Mouse (Mus musculus): ENCODE data around the gene Sim2.

The Sim2 gene

DNA sequence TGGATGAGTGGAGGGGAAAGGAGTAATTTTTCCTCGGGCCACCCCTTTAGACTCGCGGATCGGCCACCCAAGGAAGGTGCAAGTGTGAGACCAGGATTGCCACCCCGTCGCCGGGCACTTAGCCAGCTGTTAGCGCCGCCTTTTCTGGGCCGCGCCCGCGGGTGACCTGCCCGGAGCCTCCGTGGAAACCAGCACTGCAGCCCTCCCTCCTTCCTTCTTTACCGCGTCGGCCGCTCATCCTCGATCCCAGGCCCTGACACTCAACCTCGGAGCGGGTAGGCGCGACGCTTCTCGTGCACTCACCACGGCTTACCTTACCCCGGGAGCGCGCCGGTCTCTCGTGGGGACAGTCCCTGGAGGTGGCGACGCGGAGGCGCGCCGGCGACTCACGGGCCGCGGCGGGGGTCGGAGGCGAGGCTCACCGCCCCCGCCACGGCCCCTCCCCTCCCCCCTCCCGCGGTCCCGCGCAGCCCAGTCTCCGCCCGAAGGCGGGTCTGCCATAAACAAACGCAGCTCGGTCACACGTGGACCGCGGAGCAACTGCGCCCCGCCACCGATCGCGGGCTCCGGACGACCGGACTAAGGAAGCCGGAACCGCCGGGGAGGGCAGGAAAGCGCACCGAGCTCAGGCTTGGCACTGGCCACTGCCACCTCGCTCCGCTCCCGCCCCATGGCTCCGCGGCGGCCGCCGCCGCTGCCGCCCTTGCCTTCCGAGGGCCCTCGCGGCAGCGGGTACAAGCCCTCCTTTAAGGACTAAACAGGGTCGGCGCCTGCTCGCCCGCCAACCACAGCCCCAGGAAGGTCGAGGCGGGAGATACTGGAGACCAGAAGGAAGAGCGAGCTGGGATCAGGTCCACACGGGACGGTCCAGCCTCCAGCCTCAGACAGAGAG lies at the start of gene Sim2:
Gene Sim2, plus strand, starts transcription at position 221 of the 892 bp plus-strand sequence.
- DNase-seq (ENCODE audit: low read depth), result no peak

DNA sequence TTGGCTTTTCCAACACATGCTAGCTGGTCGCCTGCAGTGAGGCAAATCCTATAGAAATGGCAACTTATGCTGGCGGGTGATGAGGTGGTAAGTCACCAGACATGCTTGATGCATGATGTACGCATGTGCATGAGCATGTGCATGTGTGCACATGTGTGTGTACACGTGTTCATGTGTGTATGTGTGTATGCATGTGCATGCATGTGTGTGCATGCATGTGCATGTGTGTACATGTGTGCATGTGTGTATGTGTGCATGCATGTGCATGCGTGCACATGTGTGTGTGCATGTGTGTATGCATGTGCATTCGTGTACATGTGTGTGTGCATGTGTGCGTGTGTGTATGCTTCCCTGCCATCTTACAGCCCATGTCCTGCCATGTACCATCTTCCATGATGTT lies 47.5 kb upstream of the Sim2 start:
- DNase-seq (ENCODE audit: low read depth), result no peak

DNA sequence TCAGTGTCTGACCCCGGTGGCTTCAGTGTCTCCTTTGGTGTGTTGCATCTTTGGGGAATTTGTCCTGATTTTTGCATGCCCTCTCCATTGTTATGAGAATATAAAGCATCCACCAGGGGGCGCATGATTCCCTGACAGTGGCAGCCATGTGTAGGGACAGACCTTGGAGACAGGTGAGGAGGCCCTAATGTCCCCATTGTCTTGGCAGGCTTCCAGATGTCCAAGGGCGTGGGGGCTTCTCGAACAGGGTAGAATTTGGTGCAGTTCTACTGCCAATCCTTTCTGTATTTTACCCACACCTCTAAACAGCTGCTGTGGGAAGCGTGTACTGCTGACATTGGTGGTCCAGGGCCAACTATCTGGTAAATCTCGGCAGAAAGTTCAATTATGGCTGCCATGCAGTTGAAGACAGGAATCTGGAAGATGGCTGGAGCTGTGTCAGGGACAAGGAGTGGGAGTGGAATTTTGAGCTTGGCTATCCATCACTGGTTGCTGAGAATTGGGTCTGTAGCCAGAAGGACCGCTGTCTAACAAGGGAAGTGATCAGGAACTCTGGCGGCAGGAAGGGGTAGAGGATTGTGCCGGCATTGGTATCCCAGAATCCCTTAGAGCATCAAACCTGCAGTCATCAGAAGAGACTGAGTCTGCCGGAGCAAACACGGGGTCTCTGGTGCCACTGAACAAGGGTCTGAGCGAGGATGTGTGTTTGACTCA lies 46.3 kb upstream of the Sim2 start:
- DNase-seq (ENCODE audit: low read depth), result peak; percentile 53

DNA sequence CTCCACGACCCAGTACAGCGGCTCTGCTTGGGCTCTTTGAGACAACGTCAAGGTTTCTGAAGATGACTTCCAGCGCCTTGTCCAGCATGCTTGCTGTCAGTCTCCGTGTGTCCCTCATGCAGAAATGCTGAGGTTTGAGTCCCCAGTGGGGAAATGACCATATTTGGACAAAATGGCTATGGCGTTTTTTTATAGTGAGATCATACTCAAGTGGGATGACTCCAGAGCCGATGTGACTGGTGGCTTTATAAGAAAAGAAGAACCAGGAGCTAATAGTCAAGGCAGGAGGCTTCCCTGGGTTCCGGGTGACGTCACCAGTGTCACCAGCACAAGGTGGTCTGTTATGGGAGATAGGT lies 45.8 kb upstream of the Sim2 start:
- DNase-seq (ENCODE audit: low read depth), result no peak

DNA sequence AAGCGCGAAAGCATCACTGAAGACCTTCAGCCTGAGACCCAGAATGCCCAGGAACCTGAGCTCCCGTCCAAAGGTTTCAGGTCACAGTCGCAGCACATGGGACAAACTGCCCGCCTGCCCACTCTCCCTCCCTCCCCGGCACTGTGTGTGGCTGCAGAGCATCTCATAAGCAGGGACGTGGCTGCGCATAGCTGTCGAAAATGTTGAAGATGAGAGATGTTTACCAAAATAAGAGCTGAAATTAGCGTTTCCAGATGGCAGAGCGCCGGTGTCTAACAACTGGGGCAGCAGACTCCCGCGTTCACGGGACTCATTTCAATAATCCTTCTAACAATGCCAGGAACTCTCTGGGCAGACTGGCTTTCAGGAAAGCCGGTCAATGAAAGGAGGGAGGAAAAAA lies 44.2 kb upstream of the Sim2 start:
- DNase-seq (ENCODE audit: low read depth), result no peak

DNA sequence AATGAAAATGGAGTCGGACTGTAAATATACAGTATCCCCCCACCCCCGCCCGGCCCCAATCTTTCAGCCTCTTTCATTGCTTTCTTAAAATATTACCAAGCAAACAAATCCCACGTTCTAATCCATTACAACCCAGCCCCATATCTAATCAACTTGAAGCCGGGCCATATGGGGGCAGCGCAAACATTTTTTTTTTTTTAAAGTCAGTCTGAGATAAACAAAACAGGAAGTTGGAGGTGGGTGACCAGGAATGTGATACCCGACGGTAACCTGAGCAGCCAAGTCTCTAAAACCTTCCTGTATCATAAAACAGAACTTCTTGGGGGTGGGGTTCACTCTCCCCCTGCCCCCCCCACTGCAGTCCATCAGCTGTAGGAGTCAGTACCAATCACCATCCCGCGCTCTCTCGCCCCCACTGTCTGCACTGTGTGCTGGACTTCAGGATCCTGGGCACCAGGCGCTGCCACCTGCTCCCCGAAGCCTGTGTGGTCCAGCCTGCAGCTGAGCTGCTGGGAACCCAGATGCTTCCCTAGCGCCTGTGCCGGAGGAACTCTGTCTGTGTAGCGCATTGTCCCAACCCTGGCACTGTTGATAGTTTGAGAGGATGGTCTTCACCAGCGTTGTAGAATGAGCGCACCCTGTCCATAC lies 43.5 kb upstream of the Sim2 start:
- peak; percentile 43 for DNase-seq (ENCODE audit: low read depth)

DNA sequence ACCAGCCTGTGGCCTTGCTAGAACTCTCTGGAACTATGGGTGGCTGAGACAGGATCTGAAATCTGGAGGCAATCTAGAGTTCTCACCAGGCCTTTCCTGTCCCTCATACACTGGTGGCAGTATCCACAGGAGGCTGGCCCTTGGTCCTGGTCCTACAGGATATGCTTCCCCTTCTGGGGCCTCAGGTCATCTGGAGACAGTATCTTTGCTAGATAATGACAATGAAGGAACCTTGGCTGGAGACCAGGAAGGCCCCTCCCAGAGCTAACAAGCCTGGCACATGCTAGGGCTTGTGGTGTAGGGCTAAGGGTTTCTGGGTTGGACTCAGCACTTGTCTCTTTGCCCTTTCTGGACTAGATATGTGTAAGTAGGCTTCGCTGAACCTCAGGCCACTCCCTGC lies 40.9 kb upstream of the Sim2 start:
- no peak for DNase-seq (ENCODE audit: low read depth)

DNA sequence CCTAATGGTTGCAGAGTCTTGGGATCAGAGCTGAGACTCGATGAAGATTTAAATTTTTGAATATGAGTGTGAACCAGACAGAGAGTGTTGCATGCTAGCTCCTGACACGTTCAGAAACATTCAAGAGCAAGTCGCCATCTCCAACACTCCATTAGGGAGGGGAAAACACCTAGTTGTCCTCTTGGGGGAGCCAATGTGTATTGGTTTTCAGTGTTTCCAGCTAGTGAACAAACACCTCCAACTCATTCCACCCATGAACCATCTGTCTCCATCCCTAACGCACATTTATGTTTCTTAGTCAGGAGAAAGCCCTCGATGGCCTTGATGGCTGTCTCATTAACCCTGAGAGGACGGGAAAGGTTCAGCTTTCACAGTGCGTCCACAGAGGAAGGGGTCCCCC lies 39.7 kb upstream of the Sim2 start:
- DNase-seq (ENCODE audit: low read depth), result peak; percentile 56

DNA sequence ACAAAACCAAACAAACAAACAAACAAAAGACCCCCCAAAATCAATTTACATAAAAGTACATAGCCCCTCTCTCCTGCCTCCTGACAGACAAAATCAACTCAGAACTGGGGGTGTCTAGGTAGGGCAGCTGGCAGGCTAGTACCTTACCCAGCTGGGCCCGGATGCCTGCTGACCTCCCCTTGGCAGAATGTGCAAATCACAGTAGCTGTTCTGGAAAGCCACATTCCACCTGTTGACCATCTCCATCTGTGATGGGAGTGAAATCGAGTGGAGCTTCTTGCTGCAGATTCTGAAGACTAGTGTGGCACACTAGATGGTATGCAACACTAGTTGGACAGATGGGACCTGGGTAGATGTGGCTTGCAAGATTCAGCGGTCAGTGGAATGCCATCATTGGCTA lies 34.4 kb upstream of the Sim2 start:
- DNase-seq (ENCODE audit: low read depth), result no peak

DNA sequence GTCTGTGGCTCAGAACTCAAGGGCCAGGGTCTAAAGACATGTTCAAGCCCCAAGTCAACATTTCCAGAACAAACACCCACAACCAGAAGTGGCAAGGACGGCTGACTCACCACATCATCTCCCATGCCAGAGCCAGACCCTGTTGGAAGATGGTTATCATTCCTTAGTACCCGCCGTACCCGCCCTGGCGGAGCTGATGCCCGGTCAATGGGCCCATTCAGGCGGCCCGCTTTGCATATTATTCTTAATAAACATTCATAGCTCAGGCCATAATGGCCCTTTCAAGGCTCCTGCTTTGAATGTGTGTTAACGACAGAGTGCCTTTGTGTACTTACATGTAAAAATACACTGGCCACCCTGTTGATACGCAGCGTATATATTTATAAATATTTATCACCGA lies 29.6 kb upstream of the Sim2 start:
- no peak for DNase-seq (ENCODE audit: low read depth)

DNA sequence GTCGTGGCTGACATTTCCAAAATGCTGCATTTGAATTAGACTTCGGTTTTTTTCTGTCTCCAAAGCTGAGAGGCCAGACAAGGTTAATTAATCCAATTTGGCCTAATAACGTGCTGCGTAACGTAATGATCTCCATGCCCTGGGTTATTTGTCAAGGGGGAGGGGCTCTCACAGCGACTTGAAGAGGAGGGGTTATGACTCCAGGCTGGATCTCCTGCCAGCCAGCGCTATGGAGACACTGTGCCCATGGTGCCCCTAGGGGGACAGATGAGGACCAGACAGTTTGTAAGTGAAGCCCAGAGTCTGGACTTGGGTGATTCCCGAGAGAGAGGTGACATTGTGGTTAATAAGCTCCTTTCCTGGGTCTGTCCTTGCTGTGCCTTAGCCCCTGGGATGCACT lies 29.2 kb upstream of the Sim2 start:
- no peak for DNase-seq (ENCODE audit: low read depth)

DNA sequence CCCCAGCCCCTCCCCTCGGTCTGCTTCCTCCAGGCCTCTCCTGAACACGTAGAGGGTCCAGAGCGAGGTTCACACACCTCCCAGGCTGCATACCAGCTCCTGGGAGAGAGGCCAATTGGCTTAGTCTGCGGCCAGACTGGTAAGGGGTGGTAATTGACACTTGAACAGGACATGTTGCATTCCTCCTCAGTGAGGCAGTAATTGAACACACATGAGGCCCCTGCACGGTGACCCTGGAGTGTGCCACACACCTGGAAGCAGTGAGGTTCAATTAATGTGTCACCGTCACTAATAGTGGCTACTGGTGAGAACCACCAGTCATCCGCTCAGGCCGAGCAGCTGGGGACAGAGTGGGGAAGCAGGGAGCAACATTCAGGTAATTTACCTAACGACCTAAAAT lies 24.9 kb upstream of the Sim2 start:
- no peak for DNase-seq (ENCODE audit: low read depth)

DNA sequence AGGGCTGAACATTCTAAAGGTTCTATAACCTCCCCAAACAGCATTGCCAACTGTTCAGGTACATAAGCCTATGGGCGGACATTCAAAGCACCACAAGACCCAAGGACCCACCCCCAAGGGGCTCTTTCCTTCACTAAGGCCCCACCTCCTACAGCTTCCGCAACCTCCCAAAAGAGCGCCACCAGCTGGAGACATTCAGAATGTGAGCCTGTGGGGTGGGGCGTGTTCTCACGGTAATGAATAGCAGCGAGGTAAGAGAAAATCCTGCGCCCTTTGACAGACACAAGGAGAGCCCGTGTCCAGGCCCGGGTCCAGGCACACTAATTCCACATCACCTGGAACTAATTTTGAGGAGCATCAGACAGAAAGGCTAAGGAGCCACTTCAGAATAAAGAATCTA lies 20.5 kb upstream of the Sim2 start:
- DNase-seq (ENCODE audit: low read depth), result no peak

DNA sequence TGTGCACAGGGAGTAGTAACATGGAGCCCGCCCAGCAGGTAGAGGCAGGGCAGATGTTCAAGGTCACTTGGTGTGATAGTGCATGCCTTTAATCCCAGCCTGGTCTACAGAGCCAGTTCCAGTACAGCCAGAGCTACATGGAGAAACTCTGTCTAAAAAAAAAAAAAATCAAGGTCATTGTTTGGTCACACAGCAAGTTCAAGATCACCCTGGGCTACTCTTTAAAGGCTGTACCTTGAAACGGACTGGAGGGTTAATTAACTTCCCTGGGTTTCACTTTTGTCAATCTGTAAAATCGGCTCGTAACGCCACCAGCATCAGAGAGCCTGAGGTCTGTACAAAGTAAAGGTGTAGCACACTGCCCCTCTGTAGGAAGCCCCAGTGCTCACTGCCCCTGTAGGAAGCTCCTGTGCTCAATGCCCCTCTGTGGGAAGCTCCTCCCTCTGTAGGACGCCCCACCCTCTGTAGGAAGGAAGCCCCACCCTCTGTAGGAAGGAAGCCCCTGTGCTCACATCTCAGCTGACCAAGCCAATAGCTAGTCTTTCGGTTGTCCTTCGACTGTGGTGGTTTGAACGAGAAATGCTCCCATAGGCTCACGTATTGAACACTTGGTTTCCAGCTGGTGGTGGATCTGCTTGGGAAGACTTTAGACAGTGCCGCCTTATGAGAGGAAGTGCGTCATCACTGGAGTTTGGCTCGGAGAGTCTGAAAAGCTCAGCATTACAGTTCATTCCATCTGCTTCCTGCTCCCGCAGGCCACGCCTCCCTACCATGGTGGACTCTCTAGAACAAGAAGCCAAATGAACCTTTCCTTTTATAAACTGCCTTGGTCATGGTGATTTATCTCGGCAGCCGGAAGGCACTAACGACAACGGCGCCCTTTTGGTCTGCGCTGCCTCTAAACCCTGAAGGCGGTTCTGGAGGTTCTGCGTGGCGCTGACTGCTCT lies 18.7 kb upstream of the Sim2 start:
- DNase-seq (ENCODE audit: low read depth), result no peak

DNA sequence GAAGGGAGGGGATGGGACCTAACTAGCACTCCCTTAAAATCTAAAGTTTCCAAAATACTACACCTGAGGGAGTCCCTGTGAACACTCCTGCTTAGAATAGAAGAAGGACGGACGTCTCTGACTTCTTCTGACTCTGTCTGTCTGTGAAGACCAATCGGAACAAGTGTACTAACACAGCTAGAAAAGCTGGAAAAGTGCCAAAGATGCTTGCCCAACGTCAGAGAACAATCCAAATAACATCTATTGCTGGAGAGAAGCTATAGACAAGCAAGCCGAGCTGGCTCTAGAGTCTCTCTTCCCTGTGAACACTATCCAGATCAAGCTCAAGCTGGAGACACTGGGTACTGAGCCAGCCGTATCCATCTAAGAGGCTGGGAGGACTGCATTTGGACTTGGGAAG lies 18.0 kb upstream of the Sim2 start:
- no peak for DNase-seq (ENCODE audit: low read depth)

DNA sequence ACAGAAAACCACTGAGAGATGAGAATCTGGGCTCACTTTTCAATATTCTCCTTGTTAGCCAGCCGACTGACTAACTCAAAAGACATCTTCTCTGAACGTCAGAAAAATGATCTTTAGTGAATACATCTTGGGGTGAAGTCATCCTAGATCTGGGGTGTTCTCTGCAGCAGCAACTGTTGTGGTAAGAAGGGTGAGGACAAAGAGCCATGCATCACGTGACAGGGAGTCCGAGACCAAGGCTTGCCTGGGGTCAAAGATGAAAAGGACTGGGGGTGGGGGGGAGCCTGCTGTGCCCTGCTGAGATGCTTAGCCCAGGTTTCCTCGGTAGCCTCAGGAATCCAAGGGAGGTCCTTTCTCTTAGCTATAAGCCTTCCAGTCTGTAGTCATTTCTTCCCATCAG lies 17.5 kb upstream of the Sim2 start:
- DNase-seq (ENCODE audit: low read depth), result no peak

DNA sequence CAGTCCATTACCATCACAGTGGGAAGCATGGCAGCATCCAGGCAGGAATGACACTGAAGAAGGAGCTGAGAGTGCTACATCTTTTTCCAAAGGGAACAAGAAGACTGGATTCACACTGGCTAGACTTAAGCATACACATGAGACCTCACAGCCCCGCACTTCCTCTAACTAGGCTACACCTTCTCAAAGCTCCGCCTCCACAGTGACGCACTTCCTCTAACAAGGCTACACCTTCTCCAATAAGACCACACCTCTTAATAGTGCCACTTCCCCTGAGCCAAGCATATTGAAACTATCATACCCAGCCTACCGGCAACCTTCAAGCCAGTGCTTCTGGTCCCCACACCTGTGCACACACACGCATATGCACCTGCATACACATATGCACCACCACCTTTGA lies 15.7 kb upstream of the Sim2 start:
- peak; percentile 58 for DNase-seq (ENCODE audit: low read depth)

DNA sequence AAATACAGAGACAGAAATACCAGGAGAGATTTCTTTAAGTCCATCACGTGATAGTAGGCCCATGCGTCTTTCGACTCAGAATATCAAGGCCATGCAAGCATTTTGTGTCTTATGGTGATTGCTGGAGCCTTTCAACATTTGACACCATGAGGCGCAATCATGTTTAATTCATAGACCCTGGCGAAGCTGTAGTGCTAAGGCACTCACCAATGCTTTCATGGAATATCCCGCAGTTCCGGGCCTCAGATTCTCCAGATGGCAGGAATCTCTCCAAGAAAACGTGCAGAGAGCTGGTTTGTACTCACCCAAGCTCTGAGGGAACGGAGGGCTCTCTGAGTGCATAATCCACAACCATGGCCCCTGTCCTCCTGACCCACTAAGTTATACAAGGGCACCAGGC lies 13.8 kb upstream of the Sim2 start:
- DNase-seq (ENCODE audit: low read depth), result no peak

DNA sequence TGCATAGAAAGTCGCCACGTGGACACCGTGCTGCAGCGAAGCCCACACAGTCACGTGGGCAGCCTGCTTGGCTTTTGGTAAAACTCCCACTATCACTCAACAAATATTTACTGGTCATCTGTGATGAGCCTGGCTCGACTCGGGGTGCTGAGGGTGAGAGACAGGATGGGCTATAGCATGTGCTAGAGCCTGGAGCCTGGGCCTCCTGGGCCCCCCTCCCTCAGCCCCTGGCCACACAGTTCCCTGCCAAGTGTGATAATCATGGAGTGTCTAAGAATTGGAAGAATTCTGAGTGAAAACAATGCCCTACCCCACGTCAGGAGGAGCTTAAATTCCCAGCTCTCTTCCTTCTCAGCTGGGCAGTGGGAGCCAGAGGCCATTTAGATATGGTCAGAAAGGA lies 13.3 kb upstream of the Sim2 start:
- DNase-seq (ENCODE audit: low read depth), result no peak

DNA sequence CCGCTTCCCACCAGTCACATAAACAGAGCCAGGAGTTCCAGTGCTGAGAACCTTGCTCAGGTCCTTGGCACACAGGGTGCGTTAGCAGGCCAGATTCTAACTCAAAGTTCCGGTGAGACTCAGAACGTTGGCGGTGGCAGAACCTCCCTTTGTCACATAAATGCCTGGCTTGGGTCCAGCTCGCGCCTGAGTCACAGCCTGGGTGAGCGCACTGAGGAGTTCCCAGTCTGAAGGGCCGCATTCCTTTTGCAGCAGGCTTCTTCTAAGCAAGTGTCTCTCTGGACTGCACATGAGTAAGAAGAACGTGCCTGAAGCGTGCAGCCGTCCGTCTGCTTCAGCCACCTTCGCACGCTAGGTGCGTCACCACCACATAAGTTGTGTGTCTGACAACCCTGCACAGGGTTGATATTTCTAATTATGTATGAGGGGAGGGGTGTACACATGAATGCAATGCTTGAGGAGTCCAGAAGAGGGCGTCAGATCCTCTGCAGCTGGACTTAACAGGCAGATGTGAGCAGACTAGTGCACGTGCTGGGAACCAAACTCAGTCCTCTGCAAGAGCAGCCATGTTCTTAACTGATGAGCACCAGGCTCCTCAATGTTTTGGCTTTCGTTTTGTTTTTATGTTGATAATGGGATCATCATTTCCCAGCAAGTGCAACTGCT lies 9.2 kb upstream of the Sim2 start:
- DNase-seq (ENCODE audit: low read depth), result no peak

DNA sequence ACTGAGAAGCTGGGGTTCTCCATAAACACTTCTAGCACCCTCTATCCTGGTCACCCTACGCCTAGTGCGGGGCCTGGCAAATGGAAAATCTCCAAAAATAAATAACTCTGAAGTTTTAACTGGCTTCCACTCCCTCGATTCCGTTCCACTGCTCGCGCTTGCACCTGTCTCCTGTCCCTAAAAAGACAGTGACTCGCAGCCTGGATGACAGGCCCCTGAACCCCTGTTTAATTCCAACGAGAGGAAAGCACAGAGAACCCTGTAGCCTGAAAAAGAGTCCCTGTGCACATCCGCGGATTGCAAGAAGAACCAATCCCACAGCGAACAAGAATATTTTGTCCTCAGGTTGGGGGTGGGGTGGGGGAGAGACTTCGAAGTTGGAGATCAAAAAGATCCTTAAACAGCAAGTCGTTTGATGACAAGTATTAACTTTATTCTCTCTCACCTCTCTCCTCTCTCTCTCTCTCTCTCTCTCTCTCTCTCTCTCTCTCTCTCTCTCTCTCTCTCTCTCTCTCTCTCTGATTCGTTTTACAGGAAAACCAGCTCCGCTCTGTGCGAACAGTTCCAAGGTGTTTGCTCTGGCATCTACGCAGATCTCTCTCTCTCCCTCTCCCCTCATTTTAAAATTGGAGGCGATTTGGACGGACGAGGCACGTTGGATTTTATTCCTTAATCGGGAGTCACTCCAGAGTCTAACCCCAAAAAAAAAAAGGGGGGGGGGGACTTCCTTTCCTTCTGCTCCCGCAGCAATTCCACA lies 6.2 kb upstream of the Sim2 start:
- DNase-seq (ENCODE audit: low read depth), result no peak
